Mouse (Mus musculus): ENCODE data around the gene Gba.

The Gba gene

GRCm38 (mm10) chr3:89182531-89183057 is 20.1 kb upstream of the Gba start:
- in situ Hi-C loops (cut with MboI, MseI), result no loop called here

DNA sequence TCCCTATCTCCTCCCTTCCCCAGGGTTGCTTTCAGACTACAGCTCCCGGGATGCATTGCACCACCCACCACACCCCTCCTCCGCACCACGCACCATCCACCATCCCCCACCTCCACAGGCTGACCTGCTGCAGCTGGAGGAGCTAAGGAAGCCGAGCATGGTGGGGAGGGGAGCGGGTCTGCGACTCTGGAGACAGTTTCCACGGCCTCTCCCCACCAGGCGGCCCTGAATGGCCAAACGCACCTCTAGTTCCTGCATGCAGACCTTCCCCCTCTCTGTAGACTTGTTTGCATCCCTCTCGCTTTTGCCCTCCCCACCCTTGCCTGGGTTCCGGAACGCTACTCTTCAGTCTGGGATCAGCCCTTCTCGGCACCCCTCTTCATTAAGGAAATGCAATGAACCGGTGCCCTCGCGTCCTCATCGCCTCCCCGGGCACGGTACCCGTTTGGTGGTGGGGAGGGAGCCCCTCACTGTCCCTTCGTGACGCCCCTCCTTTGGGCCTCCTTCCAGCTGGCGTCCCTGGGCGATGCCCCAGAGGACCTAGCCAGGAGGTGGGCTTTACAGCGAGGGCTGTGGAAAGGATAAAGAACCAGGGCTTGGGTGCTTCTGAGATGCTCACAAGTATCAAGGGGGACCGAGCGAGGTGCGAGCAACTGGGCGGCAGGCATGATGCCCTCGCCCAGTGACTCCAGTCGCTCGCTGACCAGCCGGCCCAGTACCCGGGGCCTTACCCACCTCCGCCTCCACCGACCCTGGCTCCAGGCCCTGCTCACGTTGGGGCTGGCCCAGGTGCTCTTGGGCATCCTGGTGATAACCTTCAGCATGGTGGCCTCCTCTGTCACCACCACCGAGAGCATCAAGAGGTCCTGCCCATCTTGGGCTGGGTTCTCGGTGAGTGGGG is 19.4 kb upstream of the Gba start, which contains the start of gene Fam189b:
Gene Fam189b (plus strand): TSS at position 86 of the 901 bp plus-strand sequence.
- in situ Hi-C loops (cut with MboI, MseI), result no loop called here

DNA sequence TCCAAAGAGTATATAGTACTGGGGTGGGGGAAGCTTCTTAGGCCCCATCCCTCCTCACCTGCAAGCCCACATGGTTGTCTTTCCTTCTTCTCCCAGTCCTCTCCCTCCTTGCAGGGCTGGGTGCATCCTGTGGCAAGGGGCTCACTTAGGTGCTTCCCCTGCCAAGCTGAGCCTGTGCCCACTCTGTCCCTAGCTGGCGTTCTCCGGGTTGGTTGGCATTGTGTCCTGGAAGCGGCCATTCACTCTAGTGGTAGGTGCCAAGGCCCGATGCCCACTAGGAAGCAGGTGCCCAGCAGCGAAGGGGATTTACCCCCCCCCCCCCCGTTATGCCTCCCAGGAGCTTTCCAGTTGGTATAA is 18.8 kb upstream of the Gba start:
- in situ Hi-C loops (cut with MboI, MseI), result no loop called here

DNA sequence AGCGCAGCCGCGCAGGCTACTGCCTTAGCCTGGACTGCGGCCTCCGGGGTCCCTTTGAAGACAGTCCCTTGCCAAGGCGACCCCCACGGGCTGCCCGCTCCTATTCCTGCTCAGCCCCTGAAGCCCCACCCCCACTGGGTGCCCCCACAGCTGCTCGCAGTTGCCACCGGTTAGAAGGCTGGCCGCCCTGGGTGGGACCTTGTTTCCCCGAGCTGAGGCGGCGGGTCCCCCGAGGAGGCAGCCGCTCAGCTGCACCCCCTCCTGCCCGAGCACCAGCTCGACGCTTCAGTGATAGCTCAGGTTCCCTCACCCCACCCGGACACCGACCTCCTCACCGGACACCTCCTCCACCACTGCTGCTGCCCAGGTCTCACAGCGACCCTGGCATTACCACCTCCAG is 15.5 kb upstream of the Gba start:
- in situ Hi-C loops (cut with MboI, MseI), result no loop called here

- in situ Hi-C loops (cut with MboI, MseI), result no loop called here
These were observed 14.8 kb upstream of the Gba start for GRCm38 (mm10) chr3:89187690-89188477.

GRCm38 (mm10) chr3:89188478-89188875 is 14.3 kb upstream of the Gba start:
- in situ Hi-C loops (cut with MboI, MseI), result no loop called here

DNA sequence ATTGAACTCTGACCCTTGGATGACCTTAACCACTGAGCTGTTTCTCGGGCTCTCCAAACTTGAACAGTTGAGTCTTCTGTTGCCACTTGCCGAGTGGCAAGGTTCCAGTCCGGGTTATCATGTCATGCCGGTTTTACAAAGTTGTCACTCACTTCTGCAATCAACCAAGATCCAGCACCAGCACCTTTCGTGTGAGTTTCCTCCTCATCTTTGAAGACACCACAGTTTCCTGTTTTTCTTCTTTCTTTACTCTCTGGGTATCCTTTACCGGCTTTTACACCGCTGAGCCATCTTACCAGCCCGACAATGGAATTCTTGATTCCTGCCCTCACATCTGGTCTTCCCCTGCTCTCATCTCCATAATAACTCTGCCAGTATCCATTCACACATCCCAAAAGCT is 12.3 kb upstream of the Gba start:
- in situ Hi-C loops (cut with MboI, MseI), result no loop called here

- in situ Hi-C loops (cut with MboI, MseI), result no loop called here
These were observed 9.4 kb upstream of the Gba start for GRCm38 (mm10) chr3:89193351-89193750.

DNA sequence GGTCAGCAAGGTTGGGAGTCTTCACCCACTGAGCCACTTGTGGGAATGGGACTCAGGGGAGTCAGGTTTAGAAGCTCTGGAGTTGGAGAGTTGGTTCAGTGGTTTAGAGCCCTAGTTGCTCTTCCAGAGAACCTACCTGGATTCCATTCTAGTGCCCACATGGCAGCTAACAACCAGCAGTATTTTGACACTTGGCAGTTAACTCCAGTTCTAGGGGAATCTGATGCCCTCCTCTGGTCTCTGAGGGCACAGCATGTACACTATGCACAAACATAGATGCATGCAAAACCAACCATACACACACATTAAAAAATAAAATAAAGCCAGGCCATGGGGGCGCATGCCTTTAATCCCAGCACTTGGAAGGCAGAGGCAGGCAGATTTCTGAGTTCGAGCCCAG is 8.9 kb upstream of the Gba start:
- in situ Hi-C loops (cut with MboI, MseI), result no loop called here

GRCm38 (mm10) chr3:89195979-89196877 is 6.5 kb upstream of the Gba start:
- in situ Hi-C loops (cut with MboI, MseI), result no loop called here

DNA sequence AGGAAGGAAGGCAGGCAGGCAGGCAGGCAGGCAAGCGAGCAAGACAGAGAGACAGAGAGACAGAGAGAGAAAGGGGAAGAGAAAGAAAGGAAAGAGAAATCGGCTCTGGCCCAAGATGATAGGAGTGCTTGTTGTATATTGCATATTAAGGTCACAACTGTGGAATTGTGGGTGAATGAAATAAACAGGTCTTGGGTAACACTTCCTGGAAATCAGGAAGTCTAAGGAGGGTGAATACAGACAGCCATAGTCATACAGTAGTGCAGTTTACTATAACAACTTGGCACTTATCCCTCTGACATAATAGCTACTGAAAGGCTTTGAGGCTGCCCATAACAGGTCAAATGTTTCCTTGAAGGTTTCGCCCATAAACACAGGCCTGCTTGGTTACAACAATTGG is 2.9 kb upstream of the Gba start:
- in situ Hi-C loops (cut with MboI, MseI), result no loop called here

- in situ Hi-C loops (cut with MboI, MseI), result no loop called here
These were observed 400 bp downstream of the Gba start for GRCm38 (mm10) chr3:89203142-89203514.

GRCm38 (mm10) chr3:89206079-89206478 is 3.4 kb downstream of the Gba start:
- in situ Hi-C loops (cut with MboI, MseI), result no loop called here

GRCm38 (mm10) chr3:89206695-89207094 is 4.0 kb downstream of the Gba start:
- in situ Hi-C loops (cut with MboI, MseI), result no loop called here

DNA sequence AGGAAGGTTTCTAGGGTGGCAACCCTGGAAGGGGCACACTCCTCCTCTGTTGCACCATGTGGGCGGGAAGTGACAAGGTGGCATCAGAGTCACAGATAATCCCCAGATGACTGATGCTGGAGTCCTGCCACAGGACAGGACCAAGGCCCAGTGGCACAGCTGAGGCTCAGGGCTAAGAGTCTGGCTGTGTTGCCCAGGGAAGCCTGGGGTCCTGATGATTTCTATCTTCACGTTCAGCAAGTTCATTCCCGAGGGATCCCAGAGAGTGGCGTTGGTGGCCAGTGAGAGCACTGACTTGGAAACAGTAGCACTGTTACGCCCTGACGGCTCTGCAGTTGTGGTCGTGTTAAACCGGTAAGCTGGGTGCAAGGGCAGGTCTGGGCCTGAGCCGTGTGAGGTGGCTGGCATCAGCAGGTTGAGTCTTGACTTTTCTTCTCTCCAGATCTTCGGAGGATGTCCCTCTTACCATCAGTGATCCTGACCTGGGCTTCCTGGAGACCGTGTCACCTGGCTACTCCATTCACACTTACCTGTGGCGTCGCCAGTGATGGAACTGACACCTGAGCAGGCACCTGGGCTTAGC is 5.4 kb downstream of the Gba start:
- in situ Hi-C loops (cut with MboI, MseI), result no loop called here

GRCm38 (mm10) chr3:89208736-89209135 is 6.0 kb downstream of the Gba start:
- in situ Hi-C loops (cut with MboI, MseI), result no loop called here

GRCm38 (mm10) chr3:89209731-89210130 is 7.0 kb downstream of the Gba start:
- in situ Hi-C loops (cut with MboI, MseI), result no loop called here

- in situ Hi-C loops (cut with MboI, MseI), result no loop called here
These were observed 7.4 kb downstream of the Gba start for GRCm38 (mm10) chr3:89210162-89210561.

DNA sequence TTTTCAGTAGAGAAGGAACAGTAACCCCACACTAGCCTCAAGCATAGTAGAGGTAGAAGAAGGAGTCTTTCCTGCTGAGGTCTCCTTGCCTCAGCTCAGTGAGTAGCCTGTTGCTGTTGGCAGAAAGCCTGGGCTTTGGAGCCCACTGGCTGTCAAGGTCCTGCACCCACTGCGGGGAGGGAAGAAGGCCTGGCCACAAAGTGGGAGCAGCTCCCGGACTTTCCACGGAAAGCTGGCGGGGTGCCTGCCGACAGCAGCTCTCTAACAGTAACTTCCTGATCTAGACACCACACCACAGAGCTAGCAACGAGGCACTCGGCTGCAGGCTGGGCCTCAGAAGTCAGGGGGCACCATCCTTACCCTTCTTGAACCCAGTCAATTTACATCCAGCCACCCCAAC is 8.0 kb downstream of the Gba start:
- in situ Hi-C loops (cut with MboI, MseI), result no loop called here

DNA sequence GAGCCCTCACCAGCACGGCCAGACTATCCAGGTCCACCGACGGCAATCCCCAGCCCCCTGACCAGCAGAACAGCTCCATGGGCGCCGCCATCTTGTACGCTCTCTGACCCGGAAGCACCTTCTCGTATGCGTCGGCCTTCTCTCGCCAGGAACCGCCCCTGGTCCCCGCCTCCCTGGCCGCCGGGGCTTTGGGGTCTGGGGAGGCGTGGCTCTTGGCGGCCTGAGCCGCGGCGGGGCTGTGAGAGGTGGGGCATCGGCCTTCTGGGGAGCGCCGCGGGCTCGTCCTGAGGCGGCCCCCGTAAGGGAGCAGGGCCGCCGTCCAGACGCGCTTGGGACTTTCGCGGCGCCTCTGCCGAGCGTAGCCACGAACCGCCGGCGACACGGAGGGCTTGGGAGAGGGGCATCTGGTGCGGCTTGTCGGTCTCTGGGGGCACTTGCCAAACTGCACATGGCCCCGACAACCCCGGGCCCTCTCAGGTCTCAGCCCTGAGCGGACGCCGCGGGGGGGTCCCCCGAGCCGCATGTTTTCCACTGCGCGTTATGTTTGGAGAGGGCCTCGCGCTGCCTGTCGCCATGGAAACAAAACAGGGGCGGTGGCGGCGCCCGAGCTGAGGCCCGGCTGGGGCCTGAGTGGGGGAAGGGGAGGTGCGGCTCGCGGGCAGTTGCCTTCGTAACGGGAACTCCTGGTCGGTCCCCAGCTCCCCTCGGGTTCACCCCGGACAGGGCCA is 11.2 kb downstream of the Gba start:
- in situ Hi-C loops (cut with MboI, MseI), result no loop called here

Data from T-helper 1 cell (primary cell).